Mouse (Mus musculus): Measurements from ENCODE around the gene Fam117a. TPM values are rescaled to one million over a fixed set of nuclear protein-coding genes. Genes with fewer than 3 reads are reported as not detected.
A peak's percentile ranks its signal among the peaks of the same experiment; 100 is the strongest.
"Not testable (repeated sequence)": the region's sequence is repeated elsewhere in the genome, so short reads cannot be mapped to it uniquely, and the experiment has no call there.

Gene Fam117a
- polyA plus RNA-seq, 1 experiment from 2014 or later: 11.7 TPM

GRCm38 (mm10) chr11:95402658-95403101 lies 65.9 kb downstream of the Fam117a start:
- peaks cover 11% of the 10 kb centered on the region for H3K4me1 ChIP-seq
- H3K4me3 ChIP-seq: no peak overlapping the region
- H3K36me3 ChIP-seq: no peaks in the 10 kb centered on the region
- WGBS: 26% methylated on average over 8 of the region's 8 CpGs
- H3K27ac ChIP-seq: no peak overlapping the region
- H3K4me2 ChIP-seq (replicated peaks): no peak overlapping the region
- peaks cover 4% of the 10 kb centered on the region; the same call in 1 of the 2 replicates for H3K27me3 ChIP-seq
- H3K9me3 ChIP-seq (replicated peaks): no peaks in the 10 kb centered on the region
- no peak overlapping the region for H3K9ac ChIP-seq
- ATAC-seq (ENCODE audit: low FRiP score): no peak

GRCm38 (mm10) chr11:95403382-95404340 lies 66.8 kb downstream of the Fam117a start:
- H3K9ac ChIP-seq: no peak overlapping the region
- H3K27me3 ChIP-seq: peaks cover 4% of the 10 kb centered on the region; the same call in 1 of the 2 replicates
- no peak overlapping the region for H3K27ac ChIP-seq
- H3K9me3 ChIP-seq (replicated peaks): no peaks in the 10 kb centered on the region
- WGBS: 60% methylated on average over 16 of the region's 16 CpGs
- no peak overlapping the region for H3K4me3 ChIP-seq
- H3K36me3 ChIP-seq: no peaks in the 10 kb centered on the region
- no peak overlapping the region for H3K4me2 ChIP-seq (replicated peaks)
- no peak for ATAC-seq (ENCODE audit: low FRiP score)
- H3K4me1 ChIP-seq: peaks cover 11% of the 10 kb centered on the region

DNA sequence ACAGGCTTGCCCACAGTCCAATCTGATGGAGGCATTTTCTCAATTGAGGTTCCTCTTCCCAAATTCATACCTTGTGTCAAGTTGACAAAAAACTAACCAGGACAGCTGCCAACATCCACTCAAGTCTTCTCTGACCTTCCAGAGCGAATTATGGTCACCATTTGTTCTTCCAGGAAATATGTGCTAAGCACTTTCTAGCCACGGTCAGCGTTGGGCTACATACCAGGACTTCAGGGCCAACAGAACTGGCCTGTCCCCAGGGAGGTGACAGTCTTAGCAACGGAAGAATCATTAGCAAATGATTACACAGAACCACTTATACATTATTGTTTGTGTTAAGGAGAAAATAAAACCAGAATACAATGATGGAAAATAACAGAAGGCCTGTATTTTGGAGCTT lies 69.0 kb downstream of the Fam117a start:
- H3K4me1 ChIP-seq: peaks cover 7% of the 10 kb centered on the region
- H3K27me3 ChIP-seq: no peaks in the 10 kb centered on the region
- no peak overlapping the region for H3K4me2 ChIP-seq (replicated peaks)
- H3K4me3 ChIP-seq: no peak overlapping the region
- no peaks in the 10 kb centered on the region for H3K9me3 ChIP-seq (replicated peaks)
- H3K36me3 ChIP-seq: no peaks in the 10 kb centered on the region
- H3K9ac ChIP-seq: no peak overlapping the region
- no peak for ATAC-seq (ENCODE audit: low FRiP score)
- WGBS: 85% methylated on average over 4 of the region's 4 CpGs
- no peak overlapping the region for H3K27ac ChIP-seq

DNA sequence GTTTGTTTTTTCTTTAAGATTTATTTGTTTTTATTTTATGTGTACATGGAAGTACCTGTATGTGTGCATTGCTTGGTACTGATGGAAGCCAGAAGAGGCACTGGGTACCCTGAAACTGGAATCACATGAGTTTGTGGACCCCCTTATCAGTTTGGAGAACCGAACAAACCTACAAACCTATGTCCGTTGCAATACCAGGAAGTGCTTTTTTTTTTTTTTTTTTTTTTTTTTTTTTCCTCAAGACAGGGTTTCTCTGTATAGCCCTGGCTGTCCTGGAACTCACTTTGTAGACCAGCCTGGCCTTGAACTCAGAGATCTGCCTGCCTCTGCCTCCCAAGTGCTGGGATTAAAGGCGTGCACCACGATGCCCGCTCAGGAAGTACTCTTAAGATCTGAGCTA lies 69.6 kb downstream of the Fam117a start:
- H3K9me3 ChIP-seq (replicated peaks); H3K4me2 ChIP-seq (replicated peaks); H3K27me3 ChIP-seq; H3K9ac ChIP-seq; ATAC-seq (ENCODE audit: low FRiP score); H3K27ac ChIP-seq; H3K4me1 ChIP-seq; H3K4me3 ChIP-seq; H3K36me3 ChIP-seq: not testable (repeated sequence)
- 95% methylated on average over 5 of the region's 5 CpGs for WGBS

DNA sequence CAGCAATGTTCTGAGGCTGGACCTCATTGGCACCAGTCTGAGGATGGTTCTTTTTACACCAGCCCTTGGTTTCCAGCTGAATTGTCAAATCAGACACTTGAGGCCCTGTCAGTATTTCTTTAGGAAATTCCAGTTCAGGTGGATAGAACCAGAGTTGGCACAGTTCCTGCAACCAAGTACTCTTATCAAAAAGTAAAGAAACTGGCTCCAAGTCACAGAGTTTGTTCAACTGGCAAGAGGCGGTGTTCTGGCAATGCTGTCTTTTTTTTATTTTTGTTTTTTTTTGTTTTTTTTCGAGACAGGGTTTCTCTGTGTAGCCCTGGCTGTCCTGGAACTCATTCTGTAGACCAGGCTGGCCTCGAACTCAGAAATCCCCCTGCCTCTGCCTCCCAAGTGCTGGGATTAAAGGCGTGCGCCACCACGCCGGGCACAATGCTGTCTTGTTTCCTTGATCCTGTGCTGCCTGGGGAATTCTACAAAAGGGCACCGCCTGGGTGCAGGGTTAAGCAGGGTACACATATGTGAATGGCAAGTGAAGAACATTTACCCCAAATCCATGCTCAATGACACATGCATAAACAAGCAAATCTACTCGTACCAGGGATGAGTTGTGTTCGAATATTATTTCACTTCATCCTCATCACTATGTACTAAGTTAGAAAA lies 72.8 kb downstream of the Fam117a start:
- Histone ChIP-seq H3K36me3 (no peaks in the 10 kb centered on the region), H3K27ac (no peak overlapping the region), H3K27me3 (no peaks in the 10 kb centered on the region), H3K4me3 (no peak overlapping the region), H3K4me1 (no peaks in the 10 kb centered on the region), H3K9me3 (replicated peaks) (no peaks in the 10 kb centered on the region), H3K4me2 (replicated peaks) (no peak overlapping the region), H3K9ac (no peak overlapping the region)
- 90% methylated on average over 10 of the region's 10 CpGs for WGBS
- no peak for ATAC-seq (ENCODE audit: low FRiP score)

- no peak overlapping the region for H3K4me2 ChIP-seq (replicated peaks)
- H3K9ac ChIP-seq: no peak overlapping the region
- H3K9me3 ChIP-seq (replicated peaks): no peaks in the 10 kb centered on the region
- no peak overlapping the region for H3K4me3 ChIP-seq
- peaks cover 15% of the 10 kb centered on the region for H3K4me1 ChIP-seq
- no peak overlapping the region for H3K27ac ChIP-seq
- no peaks in the 10 kb centered on the region for H3K36me3 ChIP-seq
- 66% methylated on average over 6 of the region's 6 CpGs for WGBS
- no peaks in the 10 kb centered on the region for H3K27me3 ChIP-seq
- ATAC-seq (ENCODE audit: low FRiP score): no peak
Measured at GRCm38 (mm10) chr11:95411453-95412013, 74.7 kb downstream of the Fam117a start.

GRCm38 (mm10) chr11:95412615-95413014 lies 75.8 kb downstream of the Fam117a start:
- Histone ChIP-seq H3K4me2 (replicated peaks) (no peak overlapping the region), H3K27ac (no peak overlapping the region), H3K9me3 (replicated peaks) (no peaks in the 10 kb centered on the region), H3K9ac (no peak overlapping the region), H3K36me3 (no peaks in the 10 kb centered on the region), H3K27me3 (no peaks in the 10 kb centered on the region), H3K4me1 (peaks cover 19% of the 10 kb centered on the region), H3K4me3 (no peak overlapping the region)
- WGBS: 88% methylated on average over 3 of the region's 3 CpGs
- ATAC-seq (ENCODE audit: low FRiP score): no peak

DNA sequence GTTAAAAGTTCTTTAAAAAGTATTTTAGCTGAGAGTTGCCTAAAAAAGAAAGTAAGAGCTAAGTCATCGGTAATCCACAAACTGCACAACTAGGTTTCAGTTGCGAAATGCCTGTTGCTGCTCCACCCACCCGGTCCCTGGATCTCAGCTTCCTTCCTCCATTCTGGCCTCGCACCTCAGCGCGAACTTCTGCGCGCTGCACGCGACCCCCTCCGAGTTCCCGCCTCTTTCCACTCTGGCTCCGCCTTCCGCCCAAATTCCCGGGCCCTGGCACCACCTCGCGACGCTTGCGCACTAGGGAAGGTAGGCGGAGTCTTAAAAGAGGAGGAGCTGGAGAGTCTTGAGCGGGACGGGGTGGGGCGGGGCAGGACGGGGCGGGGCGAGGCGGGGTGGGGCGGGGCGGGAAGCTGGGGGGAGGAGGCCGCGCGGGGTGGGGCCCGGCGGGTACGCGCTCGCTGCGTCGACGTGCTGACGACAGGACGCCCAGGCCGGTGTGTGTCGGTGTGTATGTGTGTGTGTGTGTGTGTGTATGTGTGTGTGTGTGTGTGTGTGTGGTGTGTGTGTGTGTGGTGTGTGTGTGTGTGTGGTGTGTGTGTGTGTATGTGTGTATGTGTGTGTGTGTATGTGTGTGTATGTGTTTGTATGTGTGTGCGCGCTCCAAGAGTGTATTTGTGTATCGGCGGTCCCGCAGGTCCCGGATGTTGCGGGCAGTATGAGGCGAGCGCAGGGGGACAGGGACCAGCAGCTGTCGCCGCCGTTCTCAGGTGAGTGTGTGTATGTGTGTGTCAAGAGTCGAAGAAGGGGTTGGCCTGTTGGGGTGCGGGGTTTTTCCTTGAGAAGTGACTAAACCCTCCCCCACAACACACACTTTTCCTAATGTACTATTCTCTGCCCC lies 77.1 kb downstream of the Fam117a start, which contains the start of gene Spop:
Gene Spop, plus strand, starts transcription at position 440 of the 895 bp plus-strand sequence.
- Histone ChIP-seq H3K36me3 (no peaks in the 10 kb centered on the region), H3K4me1 (peaks cover 20% of the 10 kb centered on the region), H3K27me3 (no peaks in the 10 kb centered on the region), H3K4me2 (replicated peaks) (peak within 1 kb of the TSS; percentile 66), H3K27ac (peak within 1 kb of the TSS; percentile 95), H3K9ac (peak within 1 kb of the TSS; percentile 71), H3K9me3 (replicated peaks) (no peaks in the 10 kb centered on the region), H3K4me3 (peak within 1 kb of the TSS; percentile 55)
- WGBS: 3% methylated on average over 38 of the region's 58 CpGs
- ATAC-seq (ENCODE audit: low FRiP score): peak; percentile 85

DNA sequence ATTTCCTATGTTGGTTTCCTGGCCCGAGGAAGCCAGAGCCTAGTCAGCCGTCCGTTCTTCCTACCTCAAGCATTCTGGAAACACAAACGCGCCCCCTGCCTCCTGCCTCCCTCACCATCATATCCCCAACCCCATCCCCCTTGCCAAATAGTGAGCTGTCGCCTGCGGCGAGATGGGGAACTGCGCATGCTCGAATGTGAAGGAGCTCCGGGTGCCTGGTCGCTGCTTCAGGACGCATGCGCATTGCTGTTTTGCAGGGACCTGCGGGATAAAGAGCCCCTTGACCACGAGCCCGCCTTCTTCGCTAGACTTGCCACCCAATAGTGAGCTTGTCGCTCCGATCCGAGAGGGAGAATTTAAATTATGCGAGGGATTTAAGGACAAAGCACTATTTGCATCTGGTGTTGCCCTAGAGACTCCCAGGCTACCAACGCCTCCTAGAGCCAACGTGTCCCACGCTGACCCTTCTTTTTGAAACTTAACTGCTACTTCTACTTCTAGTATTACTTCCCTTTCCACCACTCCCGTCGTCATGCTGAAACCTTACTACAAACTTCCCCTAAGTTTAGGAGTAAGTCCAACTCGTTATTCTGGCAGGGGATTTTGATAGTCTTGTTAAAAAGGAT lies 77.8 kb downstream of the Fam117a start:
- under 1% methylated on average over 28 of the region's 28 CpGs for WGBS
- H3K27me3 ChIP-seq: no peaks in the 10 kb centered on the region

GRCm38 (mm10) chr11:95415931-95416330 lies 79.1 kb downstream of the Fam117a start:
- Histone ChIP-seq H3K4me1 (peaks cover 20% of the 10 kb centered on the region), H3K27me3 (no peaks in the 10 kb centered on the region), H3K4me3 (peak overlapping the region; percentile 55), H3K9me3 (replicated peaks) (no peaks in the 10 kb centered on the region), H3K9ac (peak overlapping the region; percentile 28; the same call in 1 of the 2 replicates), H3K4me2 (replicated peaks) (peak overlapping the region; percentile 66), H3K27ac (no peak overlapping the region), H3K36me3 (0 out of 2 replicates have a peak, but pooled peaks cover 7% of the 10 kb centered on the region)
- no peak for ATAC-seq (ENCODE audit: low FRiP score)

More for the DNA sequence above, 77.8 kb downstream of the Fam117a start:
- Histone ChIP-seq H3K4me2 (replicated peaks) (peak overlapping the region; percentile 66), H3K27ac (peak overlapping the region; percentile 95), H3K36me3 (0 out of 2 replicates have a peak, but pooled peaks cover 6% of the 10 kb centered on the region), H3K4me3 (peak overlapping the region; percentile 55), H3K4me1 (peaks cover 20% of the 10 kb centered on the region), H3K9ac (peak overlapping the region; percentile 71), H3K9me3 (replicated peaks) (no peaks in the 10 kb centered on the region)
- ATAC-seq (ENCODE audit: low FRiP score): peak; percentile 89

- 90% methylated on average over 5 of the region's 5 CpGs for WGBS
- no peak for ATAC-seq (ENCODE audit: low FRiP score)
- no peaks in the 10 kb centered on the region for H3K27me3 ChIP-seq
- no peak overlapping the region for H3K27ac ChIP-seq
- H3K9ac ChIP-seq: no peak overlapping the region
- 0 out of 2 replicates have a peak, but pooled peaks cover 7% of the 10 kb centered on the region for H3K36me3 ChIP-seq
- H3K4me2 ChIP-seq (replicated peaks): no peak overlapping the region
- H3K9me3 ChIP-seq (replicated peaks): no peaks in the 10 kb centered on the region
- H3K4me3 ChIP-seq: no peak overlapping the region
- H3K4me1 ChIP-seq: peaks cover 20% of the 10 kb centered on the region
Measured at GRCm38 (mm10) chr11:95417341-95417740, 80.5 kb downstream of the Fam117a start.

Measured in hindbrain, embryonic 12.5 days (tissue).